Mouse (Mus musculus) hindbrain, postnatal 0 days (tissue): ENCODE results near the gene D10Wsu102e. TPM values are rescaled to one million over a fixed set of nuclear protein-coding genes. Genes with fewer than 3 reads are reported as not detected.

ENCODE experiments used
- ATAC-seq: fragments of 200-750 bp; cut with Nextera tagmentation; 2 replicates; pipeline ENCODE4 v1.8.0; 2017; ENCODE audit warnings: mild to moderate bottlenecking, moderate TSS enrichment, moderate library complexity
- DNase-seq: peaks from one replicate; pipeline ENCODE4 v3.0.0-alpha.2; 2015; ENCODE audit warnings: low spot score
- H3K27ac ChIP-seq: fragments of 300-500 bp; sonication (generic); 2 replicates; pipeline ENCODE4 v1.5.1; 2014; ENCODE audit warnings: mild to moderate bottlenecking
- H3K27me3 ChIP-seq: fragments of 300-500 bp; sonication (generic); 2 replicates; pipeline ENCODE4 v1.6.1; 2014; ENCODE audit warnings: low read length, mixed read lengths; ENCODE audit not compliant: insufficient read depth
- H3K36me3 ChIP-seq: fragments of 300-500 bp; sonication (generic); 2 replicates; pipeline ENCODE4 v1.6.1; 2014; ENCODE audit warnings: low read length, mixed read lengths; ENCODE audit not compliant: insufficient read depth
- H3K4me1 ChIP-seq: fragments of 300-500 bp; sonication (generic); 2 replicates; pipeline ENCODE4 v1.6.1; 2014; ENCODE audit warnings: antibody characterized with exemption, low read length, mixed read lengths; ENCODE audit not compliant: insufficient read depth
- H3K4me2 ChIP-seq: fragments of 300-500 bp; sonication (generic); 2 replicates; pipeline ENCODE4 v1.6.1; 2014; ENCODE audit warnings: low read depth, mild to moderate bottlenecking, low read length, moderate library complexity, mixed read lengths
- H3K4me3 ChIP-seq: fragments of 300-500 bp; sonication (generic); 2 replicates; pipeline ENCODE4 v1.5.1; 2014; ENCODE audit warnings: low read length
- H3K9ac ChIP-seq: fragments of 300-500 bp; sonication (generic); replicated peaks from 2 replicates; pipeline ENCODE4 v1.6.1; 2014; ENCODE audit warnings: mild to moderate bottlenecking, low read length, moderate library complexity, mixed read lengths
- H3K9me3 ChIP-seq: fragments of 300-500 bp; sonication (generic); 2 replicates; pipeline ENCODE4 v1.6.1; 2016; ENCODE audit warnings: low read length, mixed read lengths
- CTCF ChIP-seq: IDR thresholded peaks from 2 replicates; pipeline ENCODE4 v1.5.1; 2016; ENCODE audit warnings: antibody characterized with exemption, control low read depth, low read depth
- WGBS: fragments of 180-500 bp; shearing (Covaris S2); extraction: QIAGEN DNeasy Blood & Tissue Kit; methylation state at CpG from one replicate; pipeline ENCODE4 v1.1.7; 2014; 5-methylcytosine and 5-hydroxymethylcytosine counted together
- polyA plus RNA-seq: library from polyadenylated mRNA; unstranded; fragments of >200 nt; fragmentation: Nextera tagmentation; extraction: Ambion mirVana; gene quantifications from 2 replicates; pipeline ENCODE4 v1.2.1, GENCODE M21; 2015
- total RNA-seq: library from RNA; depleted of rRNA; stranded (reverse); fragments of >200 nt; gene quantifications from 2 replicates; pipeline ENCODE4 v1.2.3, GENCODE M21; 2014

Gene D10Wsu102e
- total and polyA plus RNA-seq, 2 experiments from 2014 or later, result 0.60 to 2.1 TPM

DNA sequence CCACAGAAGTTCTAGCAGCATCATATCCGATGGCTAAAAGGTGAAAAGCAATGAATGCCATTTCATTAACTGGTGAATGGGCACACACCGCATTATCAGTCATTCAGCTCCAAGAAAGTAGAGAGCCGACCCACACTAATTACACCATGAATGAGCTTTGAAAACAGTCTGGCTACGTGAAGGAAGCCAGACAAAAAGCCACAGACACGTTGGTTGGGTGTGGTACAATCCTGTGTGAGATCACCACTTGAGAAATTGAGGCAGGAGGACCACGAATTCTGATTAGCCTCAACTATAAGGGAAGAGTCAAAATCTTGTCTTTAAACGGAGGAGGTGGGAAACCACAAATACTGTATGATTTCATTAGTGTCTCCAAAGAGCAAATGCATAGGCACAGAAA, 23.7 kb upstream of the D10Wsu102e start:
- H3K4me2 ChIP-seq, result peak overlapping the region; percentile 80
- ATAC-seq (no peak), DNase-seq (no peak)
- H3K9ac ChIP-seq, result no peak overlapping the region
- H3K27ac ChIP-seq, result no peak overlapping the region
- no peaks in the 10 kb centered on the region for H3K27me3 ChIP-seq
- H3K4me1 ChIP-seq, result no peaks in the 10 kb centered on the region
- no peak for TF ChIP-seq CTCF
- WGBS, result 21% methylated on average over 7 of the region's 7 CpGs
- peak overlapping the region; percentile 74 for H3K4me3 ChIP-seq
- no peaks in the 10 kb centered on the region for H3K9me3 ChIP-seq
- no peaks in the 10 kb centered on the region for H3K36me3 ChIP-seq

DNA sequence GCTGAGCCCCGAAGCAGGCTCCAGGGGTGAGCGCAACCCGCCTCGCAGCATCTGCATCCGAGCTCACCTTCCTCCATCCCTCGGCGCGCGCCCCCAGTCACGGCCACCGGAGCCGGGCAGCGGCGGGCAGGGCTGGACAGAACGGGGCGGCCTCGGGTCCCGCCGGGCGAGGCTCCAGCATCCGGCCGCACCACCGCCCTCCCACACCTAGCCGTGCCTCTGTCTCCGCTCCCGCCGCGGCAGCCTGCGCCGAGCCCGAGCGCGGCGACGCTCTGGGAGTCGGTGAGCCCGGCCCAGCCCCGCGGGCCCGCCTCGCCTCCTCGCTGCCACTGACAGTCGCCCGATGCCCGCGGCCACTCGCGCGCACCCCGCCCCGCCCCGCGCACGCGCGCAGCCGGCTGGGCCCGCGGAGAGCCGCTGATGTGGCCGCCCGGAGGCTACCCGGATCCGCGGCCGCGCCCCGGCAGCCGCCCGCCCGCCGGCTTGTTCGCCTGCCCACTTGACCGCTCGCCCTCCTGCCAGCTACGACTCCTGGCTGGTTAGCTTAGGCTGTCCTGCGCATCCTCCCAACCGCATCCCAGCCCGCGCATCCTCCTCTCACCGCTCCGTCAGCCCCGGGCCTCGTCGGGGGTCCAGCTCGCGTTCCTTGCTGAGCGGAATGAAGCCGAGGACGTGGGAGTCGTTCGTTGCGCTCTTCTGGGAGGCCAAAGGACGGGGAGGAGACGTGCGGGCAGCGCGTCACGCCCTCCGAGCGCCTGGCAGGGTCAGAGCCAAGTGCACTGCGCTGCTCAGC, 22.7 kb upstream of the D10Wsu102e start, which contains the start of gene Slc41a2:
TSS of gene Slc41a2 (minus strand) at position 724 of the 793 bp plus-strand sequence.
- TF ChIP-seq CTCF, result no peak
- DNase-seq (peak; percentile 81), ATAC-seq (peak; percentile 85)
- Histone ChIP-seq H3K36me3 (no peaks in the 10 kb centered on the region), H3K4me2 (peak within 1 kb of the TSS; percentile 80), H3K4me3 (peak within 1 kb of the TSS; percentile 74), H3K9me3 (no peaks in the 10 kb centered on the region), H3K4me1 (no peaks in the 10 kb centered on the region), H3K27me3 (no peaks in the 10 kb centered on the region), H3K9ac (peak within 1 kb of the TSS; percentile 87), H3K27ac (peak within 1 kb of the TSS; percentile 79)
- under 1% methylated on average over 78 of the region's 102 CpGs for WGBS

DNA sequence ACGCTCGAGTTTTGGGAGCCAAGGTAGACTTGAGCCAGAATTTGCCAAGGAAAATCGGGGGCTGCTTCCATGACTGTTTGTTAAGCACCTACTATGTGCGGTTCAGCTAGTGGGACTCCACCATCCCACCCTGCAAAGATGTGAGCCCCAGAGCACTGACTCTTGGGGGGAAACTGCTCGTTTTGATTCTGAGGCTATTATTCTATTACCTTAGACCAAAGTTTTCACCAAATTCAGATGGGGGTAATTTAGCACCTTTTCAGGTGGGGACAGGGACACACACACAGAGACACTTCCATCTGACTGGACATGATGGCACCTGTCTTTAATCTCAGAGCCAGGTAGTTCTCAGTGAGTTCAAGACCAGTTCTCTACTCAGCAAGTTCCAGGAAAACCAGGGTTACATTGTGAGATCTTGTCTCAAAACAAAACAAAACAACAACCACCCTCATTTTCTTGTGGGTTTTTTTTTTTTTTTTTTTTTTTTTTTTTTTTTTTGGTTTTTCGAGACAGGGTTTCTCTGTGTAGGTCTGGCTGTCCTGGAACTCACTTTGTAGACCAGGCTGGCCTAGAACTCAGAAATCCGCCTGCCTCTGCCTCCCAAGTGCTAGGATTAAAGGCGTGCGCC, 21.9 kb upstream of the D10Wsu102e start:
- H3K4me3 ChIP-seq, result peak overlapping the region; percentile 74
- 42% methylated on average over 8 of the region's 9 CpGs for WGBS
- no peak for DNase-seq
- peak overlapping the region; percentile 87 for H3K9ac ChIP-seq
- H3K4me1 ChIP-seq, result no peaks in the 10 kb centered on the region
- ATAC-seq, result no peak
- peak overlapping the region; percentile 79; the same call in 1 of the 2 replicates for H3K27ac ChIP-seq
- peak overlapping the region; percentile 80 for H3K4me2 ChIP-seq
- H3K36me3 ChIP-seq, result no peaks in the 10 kb centered on the region
- H3K27me3 ChIP-seq, result no peaks in the 10 kb centered on the region
- no peak for TF ChIP-seq CTCF
- no peaks in the 10 kb centered on the region for H3K9me3 ChIP-seq

DNA sequence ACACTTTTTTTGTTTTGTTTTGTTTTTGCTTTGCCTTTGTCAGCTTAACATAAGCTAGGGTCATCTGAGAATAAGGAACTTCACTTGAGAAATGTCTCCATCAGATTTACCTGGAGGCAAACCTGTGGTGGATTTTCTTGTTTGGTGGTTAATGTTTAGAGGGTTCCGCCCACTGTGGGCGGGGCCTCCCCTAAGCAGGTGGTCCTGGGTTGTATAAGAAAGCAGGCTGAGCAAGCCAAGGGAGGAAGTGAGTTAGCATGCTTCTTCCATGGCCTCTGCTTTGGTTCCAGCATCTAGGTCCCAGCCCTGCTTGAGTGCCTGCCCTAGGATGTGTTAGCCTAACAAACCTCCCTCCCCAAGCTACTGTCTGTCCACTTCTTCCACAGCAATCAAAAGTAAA, 18.8 kb upstream of the D10Wsu102e start:
- TF ChIP-seq CTCF, result no peak
- Histone ChIP-seq H3K27me3 (no peaks in the 10 kb centered on the region), H3K4me2 (no peak overlapping the region), H3K36me3 (no peaks in the 10 kb centered on the region), H3K4me1 (no peaks in the 10 kb centered on the region), H3K9me3 (no peaks in the 10 kb centered on the region), H3K9ac (no peak overlapping the region), H3K27ac (no peak overlapping the region), H3K4me3 (no peak overlapping the region)
- no peak for ATAC-seq
- no peak for DNase-seq
- WGBS, result 34% methylated on average over 2 of the region's 2 CpGs

DNA sequence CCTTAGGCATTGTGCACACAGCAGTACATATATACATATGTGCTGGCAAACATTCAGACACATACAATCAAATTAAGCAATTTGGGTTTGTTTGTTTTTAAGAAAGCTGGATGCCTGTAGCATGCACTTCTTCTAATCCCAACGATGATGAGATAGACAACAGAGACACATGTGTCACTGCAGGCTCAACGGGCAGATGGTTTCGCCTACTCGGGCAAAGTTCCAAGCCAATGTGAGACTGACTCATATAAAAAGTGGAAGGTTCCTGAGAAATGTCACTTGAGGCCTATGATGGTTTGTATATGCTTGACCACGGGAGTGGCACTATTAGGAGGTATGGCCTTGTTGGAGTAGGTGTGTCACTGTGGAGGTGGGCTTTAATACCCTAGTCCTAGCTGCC, 16.9 kb upstream of the D10Wsu102e start:
- no peak overlapping the region for H3K9ac ChIP-seq
- no peak overlapping the region for H3K4me2 ChIP-seq
- ATAC-seq (no peak), DNase-seq (no peak)
- H3K4me3 ChIP-seq, result no peak overlapping the region
- no peaks in the 10 kb centered on the region for H3K36me3 ChIP-seq
- no peak overlapping the region for H3K27ac ChIP-seq
- no peak for TF ChIP-seq CTCF
- 81% methylated on average over 5 of the region's 5 CpGs for WGBS
- no peaks in the 10 kb centered on the region for H3K27me3 ChIP-seq
- no peaks in the 10 kb centered on the region for H3K4me1 ChIP-seq
- H3K9me3 ChIP-seq, result no peaks in the 10 kb centered on the region

DNA sequence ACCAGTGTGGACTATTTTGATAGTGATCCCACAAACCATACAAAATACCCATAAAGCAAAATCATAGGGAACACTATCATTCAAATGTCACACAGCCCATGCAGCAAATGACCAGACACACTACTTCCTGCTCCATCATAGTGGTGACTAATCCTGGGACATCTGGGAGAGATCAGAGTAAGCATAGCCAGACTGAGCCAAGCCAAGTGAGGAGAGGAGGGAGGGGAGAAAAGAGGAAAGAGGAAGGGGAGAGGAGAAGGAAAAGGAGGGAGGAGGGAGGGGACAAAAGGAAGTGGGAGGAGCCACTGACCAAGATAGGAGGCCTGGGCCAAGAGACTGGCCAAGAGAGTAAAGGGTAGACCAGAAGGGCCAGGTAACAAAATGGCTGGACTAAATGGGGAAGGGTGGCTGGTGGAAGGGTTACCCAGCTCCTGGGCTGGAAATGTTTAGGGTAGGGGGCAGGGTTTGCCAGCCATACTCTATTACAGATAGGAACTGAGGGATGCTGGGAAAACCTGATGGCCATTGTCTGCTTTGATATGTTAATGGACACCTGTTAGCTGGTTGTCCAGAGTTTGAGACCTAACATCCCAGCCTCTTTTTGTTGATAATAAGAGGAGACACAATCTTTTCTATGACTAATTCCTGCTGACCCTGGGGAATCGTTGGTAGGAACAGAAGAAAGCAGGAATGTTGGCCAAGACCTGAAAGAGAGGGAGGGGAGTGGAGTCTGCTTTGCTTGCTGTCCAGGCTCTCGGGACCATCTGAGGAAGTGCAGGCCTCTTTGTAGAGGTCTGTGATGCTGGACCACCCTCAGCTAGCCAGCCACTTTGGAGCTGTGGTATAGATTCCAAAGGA, 16.0 kb upstream of the D10Wsu102e start:
- TF ChIP-seq CTCF, result no peak
- Histone ChIP-seq H3K4me2 (no peak overlapping the region), H3K27ac (no peak overlapping the region), H3K9ac (no peak overlapping the region), H3K36me3 (no peaks in the 10 kb centered on the region), H3K4me3 (no peak overlapping the region), H3K27me3 (no peaks in the 10 kb centered on the region), H3K9me3 (no peaks in the 10 kb centered on the region), H3K4me1 (no peaks in the 10 kb centered on the region)
- 51% methylated on average over 2 of the region's 2 CpGs for WGBS
- DNase-seq (no peak), ATAC-seq (no peak)
